ENCODE assay signal across 30 mouse cellular contexts in genomic region chr14:120344641-120345040, GRCm38 (mm10).
"Had no signal": no experiment of that assay in that cellular context is flagged by ENCODE, and none has a peak within 500 bp of the region (broad histone marks: within the 10 kb centered on the region; RNA-seq: fewer than 3 reads in every experiment).

No protein-coding gene starts in this region.

- H3K36me3 ChIP-seq: liver, embryonic 12.5 days; liver, embryonic 15.5 days; midbrain, embryonic 12.5 days; neural tube, embryonic 12.5 days had no signal

- DNase-seq: left cerebral cortex, postnatal 4 days; liver; liver, embryonic 13.5 days; liver, postnatal 0 days; lung, adult 18-20 months; lung, adult 2 months; lung, embryonic 14.5 days; lung, postnatal 10 days; lung, postnatal 14 days; lung, postnatal 36 days; lung, postnatal 4 days; midbrain, embryonic 14.5 days had no signal

- H3K4me3 ChIP-seq: limb, embryonic 10.5 days; limb, embryonic 12.5 days; limb, embryonic 13.5 days; limb, embryonic 15.5 days; liver, embryonic 12.5 days; liver, embryonic 13.5 days; liver, embryonic 15.5 days; lung, embryonic 15.5 days; midbrain, embryonic 10.5 days; midbrain, embryonic 12.5 days; midbrain, embryonic 13.5 days; myocyte; neural tube, embryonic 12.5 days had no signal

- H3K9me3 ChIP-seq: limb, embryonic 15.5 days; liver, embryonic 12.5 days; liver, embryonic 13.5 days; liver, embryonic 15.5 days; megakaryocyte, embryonic 14.5 days had no signal

- H3K4me1 ChIP-seq: limb, embryonic 12.5 days; midbrain, embryonic 10.5 days; midbrain, embryonic 13.5 days; neural tube, embryonic 12.5 days had no signal

- H3K4me2 ChIP-seq: limb, embryonic 12.5 days; limb, embryonic 13.5 days; limb, embryonic 15.5 days; liver, embryonic 11.5 days; liver, embryonic 12.5 days; liver, embryonic 13.5 days; liver, embryonic 15.5 days; lung, embryonic 14.5 days; lung, embryonic 15.5 days; midbrain, embryonic 12.5 days; midbrain, embryonic 13.5 days; neural tube, embryonic 12.5 days had no signal

- H3K27ac ChIP-seq: limb, embryonic 10.5 days; limb, embryonic 12.5 days; limb, embryonic 13.5 days; limb, embryonic 15.5 days; liver, embryonic 12.5 days; liver, embryonic 13.5 days; liver, embryonic 14.5 days; liver, embryonic 15.5 days; lung, embryonic 15.5 days; macrophage; midbrain, embryonic 10.5 days; midbrain, embryonic 12.5 days; midbrain, embryonic 13.5 days; neural tube, embryonic 12.5 days had no signal

- ATAC-seq: liver, embryonic 12.5 days; liver, postnatal 0 days; lung, postnatal 0 days; midbrain, embryonic 13.5 days; midbrain, embryonic 16.5 days had no signal

- H3K9ac ChIP-seq: limb, embryonic 12.5 days; limb, embryonic 13.5 days; limb, embryonic 15.5 days; liver, embryonic 12.5 days; liver, embryonic 13.5 days; liver, embryonic 14.5 days; liver, embryonic 15.5 days; liver, postnatal 0 days; lung, embryonic 14.5 days; lung, embryonic 15.5 days; midbrain, embryonic 12.5 days; midbrain, embryonic 13.5 days; neural tube, embryonic 12.5 days had no signal

- H3K27me3 ChIP-seq: limb, embryonic 12.5 days; limb, embryonic 13.5 days; limb, embryonic 15.5 days; liver, embryonic 12.5 days; liver, embryonic 13.5 days; liver, embryonic 15.5 days; lung, embryonic 15.5 days; megakaryocyte, embryonic 14.5 days; midbrain, embryonic 12.5 days; midbrain, embryonic 13.5 days; neural tube, embryonic 12.5 days had no signal
